Comparison of ENCODE assay signal across 25 mouse cellular contexts in the genomic region with DNA sequence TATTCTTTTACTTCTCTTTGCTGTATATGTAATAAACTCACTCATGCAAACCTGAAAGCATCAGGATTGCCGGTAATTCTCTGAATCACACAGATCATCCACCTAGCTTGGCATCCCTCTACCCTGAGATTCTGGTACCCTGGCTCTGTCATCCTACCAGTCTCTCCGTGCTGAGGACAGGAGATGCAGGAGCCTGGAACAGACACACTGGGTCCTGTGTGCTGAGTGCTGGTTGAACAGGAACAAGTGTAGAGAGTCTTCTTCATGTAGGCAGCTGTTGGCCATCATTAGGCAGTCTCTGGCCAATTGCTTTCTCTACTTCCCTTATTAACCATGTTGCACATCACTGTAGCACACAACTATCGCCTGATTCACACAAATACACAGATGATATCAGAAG.
"Had no signal": no experiment of that assay in that cellular context is flagged by ENCODE, and none has a peak within 500 bp of the region (broad histone marks: within the 10 kb centered on the region; RNA-seq: fewer than 3 reads in every experiment).

No protein-coding gene starts in this region.

- H3K4me2 ChIP-seq: embryonic facial prominence, embryonic 12.5 days; embryonic facial prominence, embryonic 13.5 days; embryonic facial prominence, embryonic 15.5 days; forebrain, embryonic 12.5 days; forebrain, embryonic 13.5 days; forebrain, embryonic 15.5 days had no signal

- H3K27me3 ChIP-seq: embryonic facial prominence, embryonic 12.5 days; embryonic facial prominence, embryonic 13.5 days; embryonic facial prominence, embryonic 15.5 days; forebrain, embryonic 12.5 days; forebrain, embryonic 13.5 days; forebrain, embryonic 15.5 days had no signal

- DNase-seq: cerebellum, adult 2 months; cerebellum, adult 8-10 months; cerebellum, adult 9-10 months; cerebellum, adult 9-11 months; cerebellum, postnatal 10 days; cerebellum, postnatal 14 days; cerebellum, postnatal 25 days; cerebellum, postnatal 36 days; forebrain, postnatal 0 days; gastrocnemius, adult 2 months; gastrocnemius, postnatal 10 days; gastrocnemius, postnatal 14 days; gastrocnemius, postnatal 25 days; gastrocnemius, postnatal 36 days; heart, adult 18-20 months; heart, adult 2 months had no signal

- ATAC-seq: forebrain, embryonic 13.5 days; forebrain, embryonic 15.5 days; forebrain, postnatal 0 days had no signal

- H3K4me1 ChIP-seq: embryonic facial prominence, embryonic 10.5 days; embryonic facial prominence, embryonic 12.5 days; embryonic facial prominence, embryonic 13.5 days; embryonic facial prominence, embryonic 15.5 days; forebrain, embryonic 10.5 days; forebrain, embryonic 13.5 days; forebrain, embryonic 15.5 days had no signal

- H3K9me3 ChIP-seq: embryonic facial prominence, embryonic 10.5 days; embryonic facial prominence, embryonic 12.5 days; embryonic facial prominence, embryonic 13.5 days; embryonic facial prominence, embryonic 15.5 days; forebrain, embryonic 10.5 days; forebrain, embryonic 12.5 days; forebrain, embryonic 13.5 days; forebrain, embryonic 15.5 days had no signal

- H3K9ac ChIP-seq: embryonic facial prominence, embryonic 12.5 days; embryonic facial prominence, embryonic 13.5 days; embryonic facial prominence, embryonic 15.5 days; forebrain, embryonic 12.5 days; forebrain, embryonic 13.5 days; forebrain, embryonic 15.5 days; forebrain, postnatal 0 days had no signal

- H3K27ac ChIP-seq: embryonic facial prominence, embryonic 10.5 days; embryonic facial prominence, embryonic 12.5 days; embryonic facial prominence, embryonic 13.5 days; embryonic facial prominence, embryonic 15.5 days; forebrain, embryonic 10.5 days; forebrain, embryonic 12.5 days; forebrain, embryonic 13.5 days; forebrain, embryonic 15.5 days; gastrocnemius, adult 2 months; heart, adult 2 months had no signal

- H3K4me3 ChIP-seq: embryonic facial prominence, embryonic 10.5 days; embryonic facial prominence, embryonic 12.5 days; embryonic facial prominence, embryonic 13.5 days; embryonic facial prominence, embryonic 15.5 days; erythroblast, embryonic 14.5 days; forebrain, embryonic 10.5 days; forebrain, embryonic 12.5 days; forebrain, embryonic 13.5 days; forebrain, embryonic 15.5 days; gastrocnemius, adult 2 months; heart, adult 2 months had no signal

- H3K36me3 ChIP-seq: embryonic facial prominence, embryonic 10.5 days; embryonic facial prominence, embryonic 12.5 days; embryonic facial prominence, embryonic 13.5 days; embryonic facial prominence, embryonic 15.5 days; forebrain, embryonic 10.5 days; forebrain, embryonic 12.5 days; forebrain, embryonic 15.5 days had no signal
